Mouse (Mus musculus): ENCODE measurements around the gene Tox2. TPM values are rescaled to one million over a fixed set of nuclear protein-coding genes. Genes with fewer than 3 reads are reported as not detected.

The Tox2 gene
- polyA plus RNA-seq (2015; fragmentation: Nextera tagmentation; extraction: Ambion mirVana) = 2.3 and 3.0 TPM in 2 replicates

GRCm38 (mm10) chr2:163202884-163203634 lies at the start of gene Tox2:
Tox2 (plus strand) TSS chr2:163203125.
- peak within 1 kb of the TSS; percentile 58 for H3K9ac ChIP-seq
- H3K27ac ChIP-seq = no peak within 1 kb of the TSS
- H3K4me2 ChIP-seq = peak within 1 kb of the TSS; percentile 86
- peaks cover 16% of the 10 kb centered on the region for H3K4me1 ChIP-seq
- no peaks in the 10 kb centered on the region for H3K36me3 ChIP-seq
- H3K9me3 ChIP-seq = no peaks in the 10 kb centered on the region
- H3K4me3 ChIP-seq = peak within 1 kb of the TSS; percentile 50
- WGBS = under 1% methylated on average over 77 of the region's 79 CpGs
- ATAC-seq (ENCODE audit: insufficient number of reproducible peaks, insufficient read depth, low FRiP score, low TSS enrichment, low read depth) = peak; percentile 72
- peaks cover 62% of the 10 kb centered on the region for H3K27me3 ChIP-seq

- WGBS = 94% methylated on average over 8 of the region's 8 CpGs
- Histone ChIP-seq H3K27ac (no peak overlapping the region), H3K4me3 (no peak overlapping the region), H3K27me3 (no peaks in the 10 kb centered on the region), H3K9me3 (peaks cover 2% of the 10 kb centered on the region; the same call in 1 of the 2 replicates), H3K36me3 (no peaks in the 10 kb centered on the region), H3K4me1 (no peaks in the 10 kb centered on the region), H3K9ac (no peak overlapping the region), H3K4me2 (no peak overlapping the region)
- no peak for ATAC-seq (ENCODE audit: insufficient number of reproducible peaks, insufficient read depth, low FRiP score, low TSS enrichment, low read depth)
These were observed 48.3 kb upstream of the Tox2 start for GRCm38 (mm10) chr2:163154673-163155072.

DNA sequence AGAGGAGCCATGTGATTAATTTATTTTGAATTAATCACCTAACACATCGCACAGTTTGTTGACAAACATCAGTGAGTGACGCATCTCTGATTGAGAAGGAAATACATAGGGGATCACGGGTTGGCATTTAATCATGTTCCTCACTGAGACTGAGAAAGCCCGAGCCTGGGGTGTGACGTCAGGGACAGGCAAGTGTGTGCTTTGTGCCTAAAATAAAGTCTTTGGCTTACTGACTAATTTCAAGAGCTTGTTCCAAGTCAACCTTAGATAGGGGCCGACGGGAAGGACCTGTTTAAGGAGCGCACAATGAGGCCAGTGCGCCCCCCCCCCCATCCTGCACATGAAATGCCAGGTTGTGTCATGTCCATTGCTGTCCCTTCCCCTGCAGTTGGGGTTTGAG lies 43.9 kb upstream of the Tox2 start:
- Histone ChIP-seq H3K9ac (no peak overlapping the region), H3K27me3 (no peaks in the 10 kb centered on the region), H3K27ac (no peak overlapping the region), H3K9me3 (peaks cover 2% of the 10 kb centered on the region; the same call in 1 of the 2 replicates), H3K4me2 (no peak overlapping the region), H3K4me3 (no peak overlapping the region), H3K36me3 (no peaks in the 10 kb centered on the region), H3K4me1 (no peaks in the 10 kb centered on the region)
- ATAC-seq (ENCODE audit: insufficient number of reproducible peaks, insufficient read depth, low FRiP score, low TSS enrichment, low read depth) = no peak
- 92% methylated on average over 9 of the region's 9 CpGs for WGBS

DNA sequence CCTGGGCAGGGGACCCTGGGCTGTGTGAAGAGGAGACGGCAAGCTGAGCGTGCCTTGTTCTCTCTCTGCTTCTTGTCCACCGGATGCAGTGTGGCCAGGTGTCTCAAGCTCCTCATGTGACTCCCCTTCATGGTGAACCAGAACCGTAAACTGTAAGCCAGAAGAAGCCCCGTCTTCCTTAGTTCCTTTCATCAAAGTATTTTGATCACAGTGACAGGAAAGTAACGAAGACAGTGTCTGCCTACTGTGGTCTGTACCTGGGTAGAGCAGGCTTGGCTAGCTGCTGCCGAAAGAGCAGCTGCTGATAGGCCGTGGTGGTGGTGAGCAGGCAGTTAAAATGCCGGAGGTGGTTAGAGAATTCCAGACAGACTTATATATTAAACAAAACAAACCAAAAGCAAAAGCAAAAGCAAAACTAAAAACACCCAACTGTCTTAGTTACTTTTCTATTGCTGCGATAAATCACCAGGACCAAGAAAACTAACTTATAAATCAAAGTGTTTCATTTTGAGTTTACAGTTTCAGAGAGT lies 38.4 kb upstream of the Tox2 start:
- Histone ChIP-seq H3K4me1 (0 out of 2 replicates have a peak, but pooled peaks cover 8% of the 10 kb centered on the region), H3K27me3 (no peaks in the 10 kb centered on the region), H3K4me3 (no peak overlapping the region), H3K9ac (no peak overlapping the region), H3K36me3 (no peaks in the 10 kb centered on the region), H3K9me3 (no peaks in the 10 kb centered on the region), H3K4me2 (no peak overlapping the region), H3K27ac (no peak overlapping the region)
- 72% methylated on average over 10 of the region's 10 CpGs for WGBS
- no peak for ATAC-seq (ENCODE audit: insufficient number of reproducible peaks, insufficient read depth, low FRiP score, low TSS enrichment, low read depth)

DNA sequence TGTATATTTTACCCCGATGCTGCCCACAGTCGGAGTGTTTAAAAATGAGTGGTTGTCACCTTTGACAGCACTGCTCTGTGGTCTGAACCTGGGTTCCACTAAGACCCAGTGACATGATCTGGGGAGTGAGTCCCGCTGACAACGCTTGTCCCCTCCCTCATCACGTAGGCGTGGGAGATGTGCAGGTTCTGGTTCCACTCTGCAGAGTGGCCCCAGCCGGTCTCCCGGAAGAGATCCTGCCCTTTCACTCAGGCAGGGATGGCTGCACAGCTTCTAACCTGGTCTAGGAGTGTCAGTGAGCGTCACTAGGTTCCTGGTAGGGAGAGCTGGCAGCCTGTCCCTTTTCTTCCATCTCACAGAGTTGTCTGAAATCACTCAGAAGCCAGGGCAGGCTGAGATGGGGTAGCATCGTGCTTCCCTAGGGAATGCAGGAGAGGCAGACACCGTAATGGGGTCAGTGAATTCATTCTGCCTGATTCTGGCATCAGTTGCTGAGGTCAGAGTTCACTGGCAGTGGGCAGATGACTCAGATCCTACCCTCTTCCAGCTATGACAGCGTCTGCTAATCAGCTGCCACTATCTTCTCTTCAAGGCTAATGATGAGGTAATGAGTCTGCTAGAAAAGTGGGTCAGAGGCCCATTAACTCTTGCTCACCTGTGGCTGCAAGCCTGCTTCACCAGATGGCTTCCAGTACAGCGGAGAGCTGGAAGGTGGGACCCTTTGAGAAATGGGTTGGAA lies 36.7 kb upstream of the Tox2 start:
- Histone ChIP-seq H3K9me3 (no peaks in the 10 kb centered on the region), H3K27me3 (no peaks in the 10 kb centered on the region), H3K4me2 (no peak overlapping the region), H3K36me3 (no peaks in the 10 kb centered on the region), H3K4me1 (0 out of 2 replicates have a peak, but pooled peaks cover 8% of the 10 kb centered on the region), H3K27ac (no peak overlapping the region), H3K4me3 (no peak overlapping the region), H3K9ac (no peak overlapping the region)
- 47% methylated on average over 13 of the region's 13 CpGs for WGBS
- no peak for ATAC-seq (ENCODE audit: insufficient number of reproducible peaks, insufficient read depth, low FRiP score, low TSS enrichment, low read depth)

DNA sequence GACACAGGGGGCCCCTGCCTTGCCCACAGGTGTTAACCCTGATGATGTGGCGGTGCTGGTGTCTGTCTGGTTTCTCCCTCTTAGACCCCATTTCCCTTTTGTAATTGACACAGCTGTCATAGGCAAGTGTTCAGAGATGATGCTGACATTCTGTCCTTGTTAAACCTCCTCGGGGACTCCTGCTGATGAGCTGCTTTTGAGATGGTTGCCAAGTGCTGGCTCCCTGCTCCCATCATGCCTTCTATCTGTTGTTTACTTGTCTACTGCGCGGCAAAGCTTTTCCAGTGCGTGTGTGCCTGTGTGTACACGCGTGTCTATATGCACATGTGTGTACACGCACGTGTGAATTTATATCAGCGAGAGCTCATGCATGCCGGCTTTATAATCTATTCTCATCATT lies 31.0 kb upstream of the Tox2 start:
- Histone ChIP-seq H3K4me2 (no peak overlapping the region), H3K4me1 (no peaks in the 10 kb centered on the region), H3K9me3 (no peaks in the 10 kb centered on the region), H3K27me3 (no peaks in the 10 kb centered on the region), H3K4me3 (no peak overlapping the region), H3K36me3 (no peaks in the 10 kb centered on the region), H3K9ac (no peak overlapping the region), H3K27ac (no peak overlapping the region)
- 88% methylated on average over 11 of the region's 11 CpGs for WGBS
- ATAC-seq (ENCODE audit: insufficient number of reproducible peaks, insufficient read depth, low FRiP score, low TSS enrichment, low read depth) = no peak

- no peaks in the 10 kb centered on the region for H3K9me3 ChIP-seq
- no peak overlapping the region for H3K4me2 ChIP-seq
- H3K4me1 ChIP-seq = no peaks in the 10 kb centered on the region
- 54% methylated on average over 7 of the region's 7 CpGs for whole genome bisulfite sequencing
- no peaks in the 10 kb centered on the region; the same call in 1 of the 2 replicates for H3K27me3 ChIP-seq
- H3K36me3 ChIP-seq = no peaks in the 10 kb centered on the region
- no peak overlapping the region for H3K27ac ChIP-seq
- H3K9ac ChIP-seq = no peak overlapping the region
- no peak for ATAC-seq (ENCODE audit: insufficient number of reproducible peaks, insufficient read depth, low FRiP score, low TSS enrichment, low read depth)
- no peak overlapping the region for H3K4me3 ChIP-seq
These were observed 28.9 kb upstream of the Tox2 start for GRCm38 (mm10) chr2:163174066-163174465.

DNA sequence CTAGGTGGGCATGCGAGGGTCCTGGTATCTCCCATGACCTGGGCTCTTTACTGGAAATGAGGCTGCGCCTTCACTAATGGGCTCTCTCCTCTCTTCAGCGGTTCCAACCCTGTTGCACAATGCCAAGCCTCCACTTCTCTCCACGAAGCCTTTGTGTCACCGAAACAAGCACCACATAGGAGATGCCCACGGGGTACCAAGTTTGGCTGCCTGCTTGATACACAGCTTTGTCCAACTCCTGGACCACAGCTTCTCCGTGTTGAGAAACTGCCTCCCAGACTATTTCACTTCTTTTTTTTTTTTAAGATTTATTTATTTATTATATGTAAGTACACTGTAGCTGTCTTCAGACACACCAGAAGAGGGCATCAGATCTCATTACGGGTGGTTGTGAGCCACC lies 27.1 kb upstream of the Tox2 start:
- ATAC-seq (ENCODE audit: insufficient number of reproducible peaks, insufficient read depth, low FRiP score, low TSS enrichment, low read depth) = no peak
- no peaks in the 10 kb centered on the region for H3K36me3 ChIP-seq
- no peak overlapping the region for H3K4me2 ChIP-seq
- H3K4me3 ChIP-seq = no peak overlapping the region
- no peaks in the 10 kb centered on the region for H3K9me3 ChIP-seq
- no peak overlapping the region for H3K9ac ChIP-seq
- H3K4me1 ChIP-seq = no peaks in the 10 kb centered on the region
- no peak overlapping the region for H3K27ac ChIP-seq
- 89% methylated on average over 8 of the region's 8 CpGs for WGBS
- no peaks in the 10 kb centered on the region; the same call in 1 of the 2 replicates for H3K27me3 ChIP-seq

DNA sequence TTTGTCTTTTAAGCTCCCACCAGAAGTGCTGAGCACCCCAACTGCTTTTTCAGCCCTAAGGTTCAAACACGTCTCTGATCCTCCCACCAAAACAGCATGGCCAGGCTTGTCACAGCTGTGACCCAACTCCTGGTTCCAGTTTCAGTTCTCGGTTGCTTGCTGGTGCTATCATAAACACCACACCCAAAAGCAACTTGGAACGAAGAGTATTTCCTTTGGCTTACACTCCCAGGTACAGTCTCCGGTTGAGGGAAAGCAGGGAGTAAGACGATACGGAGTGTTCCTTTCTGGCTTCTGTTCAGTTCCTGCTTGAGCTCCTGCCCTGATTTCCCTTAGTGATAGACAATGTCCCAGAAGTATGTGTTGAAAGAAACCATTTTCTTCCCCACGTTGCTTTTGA lies 26.4 kb upstream of the Tox2 start:
- no peak for ATAC-seq (ENCODE audit: insufficient number of reproducible peaks, insufficient read depth, low FRiP score, low TSS enrichment, low read depth)

DNA sequence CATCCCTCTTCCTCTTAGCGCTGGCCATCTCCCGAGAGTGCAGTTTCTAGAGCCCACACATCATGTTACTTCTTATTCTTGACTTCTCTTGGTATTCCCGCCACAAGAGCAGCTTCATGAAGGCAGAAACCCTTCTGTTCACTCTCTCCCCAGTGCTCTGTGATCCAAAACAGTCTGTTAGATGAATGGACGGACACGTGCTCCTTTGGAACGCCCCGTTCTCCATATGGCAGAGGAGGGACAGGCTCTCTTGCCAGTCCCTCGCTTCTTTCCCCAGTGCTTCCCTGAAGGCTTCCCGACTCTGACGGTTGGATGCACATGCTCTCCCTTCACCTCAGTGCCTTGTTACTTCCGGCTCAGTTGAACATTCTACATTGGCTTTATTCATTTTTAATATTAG lies 15.4 kb upstream of the Tox2 start:
- Histone ChIP-seq H3K9me3 (no peaks in the 10 kb centered on the region), H3K36me3 (no peaks in the 10 kb centered on the region), H3K27ac (no peak overlapping the region), H3K4me2 (no peak overlapping the region), H3K9ac (no peak overlapping the region), H3K4me3 (no peak overlapping the region), H3K27me3 (0 out of 2 replicates have a peak, but pooled peaks cover 5% of the 10 kb centered on the region), H3K4me1 (peaks cover 18% of the 10 kb centered on the region)
- ATAC-seq (ENCODE audit: insufficient number of reproducible peaks, insufficient read depth, low FRiP score, low TSS enrichment, low read depth) = no peak
- WGBS = 66% methylated on average over 11 of the region's 11 CpGs

More for the DNA sequence above, 26.4 kb upstream of the Tox2 start:
- H3K9ac ChIP-seq = no peak overlapping the region
- no peaks in the 10 kb centered on the region for H3K36me3 ChIP-seq
- 59% methylated on average over 7 of the region's 7 CpGs for WGBS
- no peaks in the 10 kb centered on the region for H3K9me3 ChIP-seq
- H3K27me3 ChIP-seq = peaks cover 4% of the 10 kb centered on the region; the same call in 1 of the 2 replicates
- H3K4me1 ChIP-seq = no peaks in the 10 kb centered on the region
- H3K4me2 ChIP-seq = no peak overlapping the region
- H3K27ac ChIP-seq = no peak overlapping the region
- no peak overlapping the region for H3K4me3 ChIP-seq

GRCm38 (mm10) chr2:163189596-163189995 lies 13.3 kb upstream of the Tox2 start:
- no peak for ATAC-seq (ENCODE audit: insufficient number of reproducible peaks, insufficient read depth, low FRiP score, low TSS enrichment, low read depth)

More at GRCm38 (mm10) chr2:163189596-163189995, 13.3 kb upstream of the Tox2 start:
- no peaks in the 10 kb centered on the region for H3K36me3 ChIP-seq
- 0 out of 2 replicates have a peak, but pooled peaks cover 5% of the 10 kb centered on the region for H3K27me3 ChIP-seq
- no peaks in the 10 kb centered on the region for H3K9me3 ChIP-seq
- H3K4me1 ChIP-seq = peaks cover 34% of the 10 kb centered on the region
- H3K9ac ChIP-seq = no peak overlapping the region
- H3K4me2 ChIP-seq = no peak overlapping the region
- no peak overlapping the region for H3K27ac ChIP-seq
- H3K4me3 ChIP-seq = no peak overlapping the region
- 11% methylated on average over 5 of the region's 5 CpGs for WGBS

All from embryonic facial prominence, embryonic 13.5 days (tissue).